Mouse (Mus musculus): Measurements from ENCODE around the gene Il5ra.

Gene Il5ra

GRCm38 (mm10) chr6:106738229-106738628 lies 10.6 kb downstream of the Il5ra start:
- DNase-seq (ENCODE audit: low spot score) = no peak

GRCm38 (mm10) chr6:106732563-106732962 lies 16.3 kb downstream of the Il5ra start:
- DNase-seq (ENCODE audit: low spot score) = no peak

GRCm38 (mm10) chr6:106729682-106730314 lies 19.0 kb downstream of the Il5ra start:
- no peak for DNase-seq (ENCODE audit: low spot score)

- no peak for DNase-seq (ENCODE audit: low spot score)
Observed at GRCm38 (mm10) chr6:106727703-106728102, 21.1 kb downstream of the Il5ra start.

- DNase-seq (ENCODE audit: low spot score) = no peak
Observed at GRCm38 (mm10) chr6:106726078-106726477, 22.8 kb downstream of the Il5ra start.

- no peak for DNase-seq (ENCODE audit: low spot score)
Observed at GRCm38 (mm10) chr6:106725642-106726041, 23.2 kb downstream of the Il5ra start.

GRCm38 (mm10) chr6:106705506-106706035 lies 43.3 kb downstream of the Il5ra start:
- no peak for DNase-seq (ENCODE audit: low spot score)

- DNase-seq (ENCODE audit: low spot score) = no peak
Observed at GRCm38 (mm10) chr6:106701931-106702330, 46.9 kb downstream of the Il5ra start.

- no peak for DNase-seq (ENCODE audit: low spot score)
Observed at GRCm38 (mm10) chr6:106675581-106675980, 73.3 kb downstream of the Il5ra start.

- DNase-seq (ENCODE audit: low spot score) = no peak
Observed at GRCm38 (mm10) chr6:106663780-106664651, 84.8 kb downstream of the Il5ra start.
